Mouse (Mus musculus): Measurements from ENCODE around the gene Mark4. TPM values are rescaled to one million over a fixed set of nuclear protein-coding genes. Genes with fewer than 3 reads are reported as not detected.

Gene Mark4
- polyA plus RNA-seq, 1 experiment from 2014 or later, result 13.5 TPM

DNA sequence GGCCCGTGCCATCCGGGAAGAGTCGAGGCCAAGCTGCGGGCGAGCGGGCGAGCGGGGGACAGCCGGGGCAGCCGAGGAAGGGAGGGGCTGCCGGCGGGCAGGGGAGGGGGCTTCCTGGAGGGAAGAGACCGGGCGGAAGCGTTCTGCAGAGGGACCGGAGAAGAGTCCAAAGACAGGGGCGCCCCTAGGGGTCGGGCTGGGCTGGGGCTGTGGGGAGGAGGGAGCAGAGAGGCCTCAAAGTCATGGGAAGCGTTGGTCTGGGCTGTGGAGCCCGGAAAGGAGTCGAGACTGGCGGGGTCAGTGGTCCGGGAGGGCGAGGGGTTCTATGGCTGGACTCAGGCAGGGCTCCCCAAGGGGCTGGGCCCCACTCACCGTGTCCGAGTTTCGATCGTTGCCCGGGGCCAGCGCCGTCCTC, 542 bp downstream of the Mark4 start:
- ATAC-seq (ENCODE audit: insufficient number of reproducible peaks, insufficient read depth, low FRiP score, low TSS enrichment, low read depth), result peak; percentile 50
- Histone ChIP-seq H3K4me2 (peak overlapping the region; percentile 97), H3K9ac (replicated peaks) (peak overlapping the region; percentile 92), H3K9me3 (no peaks in the 10 kb centered on the region), H3K4me1 (replicated peaks) (peaks cover 28% of the 10 kb centered on the region), H3K27me3 (no peaks in the 10 kb centered on the region), H3K27ac (peak overlapping the region; percentile 75), H3K4me3 (replicated peaks) (peak overlapping the region; percentile 91), H3K36me3 (peaks cover 30% of the 10 kb centered on the region)
- under 1% methylated on average over 31 of the region's 31 CpGs for WGBS

DNA sequence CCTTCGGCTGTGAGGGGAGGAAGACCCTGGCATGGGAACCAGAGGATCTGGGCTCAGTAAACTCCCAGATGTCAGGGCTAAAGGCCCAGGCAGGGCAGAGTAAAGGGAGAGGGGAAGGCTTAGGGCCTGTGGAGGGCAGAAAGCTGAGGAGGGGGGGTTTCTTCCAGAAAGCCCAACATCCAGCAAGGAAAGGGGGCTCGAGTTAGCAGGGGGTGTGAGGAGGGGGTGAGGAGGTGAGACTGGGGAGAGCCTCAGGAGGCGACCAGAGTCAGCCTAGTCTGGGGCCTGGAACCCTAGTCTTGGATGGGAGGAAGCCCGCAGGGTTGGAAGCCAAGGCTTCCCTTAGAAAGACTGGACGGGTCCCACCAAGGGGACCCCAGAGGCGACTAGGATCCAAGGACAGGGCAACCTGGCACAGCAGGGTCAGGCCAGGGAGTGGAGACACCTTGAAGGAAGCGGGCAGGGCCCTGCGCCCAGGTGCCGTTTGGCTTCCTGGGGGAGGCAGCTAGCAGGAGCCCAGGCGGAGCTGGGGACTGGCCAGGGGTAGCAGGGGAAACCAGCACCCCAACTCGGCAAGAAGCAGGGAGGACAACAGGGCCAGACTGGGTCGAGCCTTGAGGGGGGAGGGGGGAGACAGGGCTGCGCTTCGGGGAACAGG, 1.1 kb downstream of the Mark4 start:
- peak overlapping the region; percentile 75 for H3K27ac ChIP-seq
- H3K4me3 ChIP-seq (replicated peaks), result peak overlapping the region; percentile 91
- no peaks in the 10 kb centered on the region for H3K27me3 ChIP-seq
- ATAC-seq (ENCODE audit: insufficient number of reproducible peaks, insufficient read depth, low FRiP score, low TSS enrichment, low read depth), result peak; percentile 1; the same call in 1 of the 2 replicates
- no peaks in the 10 kb centered on the region for H3K9me3 ChIP-seq
- peak overlapping the region; percentile 97 for H3K4me2 ChIP-seq
- H3K36me3 ChIP-seq, result peaks cover 31% of the 10 kb centered on the region
- H3K4me1 ChIP-seq (replicated peaks), result peaks cover 23% of the 10 kb centered on the region
- peak overlapping the region; percentile 92 for H3K9ac ChIP-seq (replicated peaks)
- 8% methylated on average over 14 of the region's 14 CpGs for WGBS

DNA sequence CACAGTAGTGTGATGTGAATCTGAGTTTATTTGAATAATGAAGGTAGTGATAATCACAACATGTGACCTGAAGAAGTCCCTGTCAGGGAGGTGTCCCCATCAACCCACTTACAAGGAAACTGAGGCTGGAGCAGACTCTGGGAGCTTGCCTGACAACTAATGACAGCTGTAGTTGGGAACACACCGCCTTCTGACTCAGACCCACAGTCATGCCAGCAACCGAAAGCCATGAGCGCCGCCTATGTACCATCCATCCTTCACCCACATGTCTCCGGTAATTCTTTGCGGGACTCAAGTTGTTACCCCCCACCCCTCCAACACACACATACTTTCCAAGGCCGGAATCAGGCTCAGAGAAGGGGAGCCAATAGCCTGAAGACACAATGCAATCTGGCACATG, 2.0 kb downstream of the Mark4 start:
- Histone ChIP-seq H3K4me2 (peak overlapping the region; percentile 97), H3K27me3 (no peaks in the 10 kb centered on the region), H3K27ac (no peak overlapping the region), H3K9me3 (no peaks in the 10 kb centered on the region), H3K4me3 (replicated peaks) (peak overlapping the region; percentile 91), H3K9ac (replicated peaks) (0 out of 2 replicates have a peak overlapping the region, but pooled peaks have one; percentile 92), H3K36me3 (peaks cover 41% of the 10 kb centered on the region), H3K4me1 (replicated peaks) (peaks cover 16% of the 10 kb centered on the region)
- WGBS, result 97% methylated on average over 7 of the region's 7 CpGs
- ATAC-seq (ENCODE audit: insufficient number of reproducible peaks, insufficient read depth, low FRiP score, low TSS enrichment, low read depth), result no peak

DNA sequence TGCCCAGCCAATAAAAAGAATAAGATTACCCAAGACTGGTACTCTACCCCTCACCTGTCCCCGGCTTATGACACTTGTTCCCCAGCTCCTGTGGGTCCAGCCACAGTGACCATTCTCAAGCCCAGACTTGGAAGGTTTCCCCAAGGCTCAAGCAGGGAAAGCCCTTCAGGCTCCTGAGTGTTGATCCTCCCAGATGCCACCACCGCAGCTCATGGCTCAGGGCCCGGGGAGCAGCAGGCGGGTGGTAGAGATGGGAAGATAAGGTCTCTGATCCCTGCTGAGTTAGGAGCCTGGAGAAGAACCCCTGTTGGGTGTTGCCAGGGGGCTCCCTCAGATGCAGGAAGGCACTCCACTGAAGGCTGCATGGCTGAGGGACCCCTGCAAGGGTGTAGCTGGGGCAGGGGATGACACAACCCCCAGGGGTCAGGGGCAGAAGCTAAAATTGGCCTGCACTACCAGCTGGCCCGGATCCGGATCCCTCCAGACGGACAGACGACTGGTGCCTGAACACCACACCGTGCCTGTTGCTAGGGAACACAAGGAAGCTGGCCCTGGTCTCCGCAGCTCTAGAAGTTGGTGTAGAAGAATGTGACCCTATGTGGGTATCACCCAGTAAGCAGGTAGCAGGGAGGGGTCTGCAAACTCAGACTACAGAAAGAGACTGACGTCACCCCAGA, 2.7 kb downstream of the Mark4 start:
- H3K4me1 ChIP-seq (replicated peaks), result peaks cover 16% of the 10 kb centered on the region
- peaks cover 47% of the 10 kb centered on the region for H3K36me3 ChIP-seq
- H3K9me3 ChIP-seq, result no peaks in the 10 kb centered on the region
- H3K27me3 ChIP-seq, result no peaks in the 10 kb centered on the region
- no peak overlapping the region for H3K27ac ChIP-seq
- no peak for ATAC-seq (ENCODE audit: insufficient number of reproducible peaks, insufficient read depth, low FRiP score, low TSS enrichment, low read depth)
- no peak overlapping the region for H3K9ac ChIP-seq (replicated peaks)
- 83% methylated on average over 11 of the region's 11 CpGs for WGBS
- peak overlapping the region; percentile 97; the same call in 1 of the 2 replicates for H3K4me2 ChIP-seq
- H3K4me3 ChIP-seq (replicated peaks), result no peak overlapping the region; the same call in 1 of the 2 replicates

DNA sequence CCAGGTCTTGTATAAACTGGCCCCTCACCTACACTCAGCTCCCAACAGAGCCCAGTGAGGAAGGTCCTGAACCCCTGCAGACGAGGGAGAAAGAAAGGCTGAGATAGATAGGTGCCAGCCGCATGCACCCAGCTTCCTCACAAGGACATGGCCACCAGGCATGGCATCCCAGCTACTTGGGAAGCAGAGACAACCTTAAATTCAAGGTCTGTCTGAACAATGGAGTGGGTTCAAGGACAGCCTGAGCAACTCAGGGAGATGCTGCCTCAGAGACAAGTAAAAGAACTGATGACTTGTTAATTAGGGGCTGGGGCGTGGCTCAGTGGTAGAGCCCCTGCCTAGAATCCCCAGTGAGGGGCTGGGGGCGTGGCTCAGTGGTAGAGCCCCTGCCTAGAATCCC, 3.4 kb downstream of the Mark4 start:
- no peak overlapping the region for H3K4me2 ChIP-seq
- WGBS, result 87% methylated on average over 4 of the region's 4 CpGs
- no peaks in the 10 kb centered on the region for H3K27me3 ChIP-seq
- peaks cover 16% of the 10 kb centered on the region for H3K4me1 ChIP-seq (replicated peaks)
- ATAC-seq (ENCODE audit: insufficient number of reproducible peaks, insufficient read depth, low FRiP score, low TSS enrichment, low read depth), result no peak
- no peaks in the 10 kb centered on the region for H3K9me3 ChIP-seq
- peaks cover 55% of the 10 kb centered on the region for H3K36me3 ChIP-seq
- no peak overlapping the region for H3K4me3 ChIP-seq (replicated peaks)
- no peak overlapping the region for H3K9ac ChIP-seq (replicated peaks)
- no peak overlapping the region for H3K27ac ChIP-seq

DNA sequence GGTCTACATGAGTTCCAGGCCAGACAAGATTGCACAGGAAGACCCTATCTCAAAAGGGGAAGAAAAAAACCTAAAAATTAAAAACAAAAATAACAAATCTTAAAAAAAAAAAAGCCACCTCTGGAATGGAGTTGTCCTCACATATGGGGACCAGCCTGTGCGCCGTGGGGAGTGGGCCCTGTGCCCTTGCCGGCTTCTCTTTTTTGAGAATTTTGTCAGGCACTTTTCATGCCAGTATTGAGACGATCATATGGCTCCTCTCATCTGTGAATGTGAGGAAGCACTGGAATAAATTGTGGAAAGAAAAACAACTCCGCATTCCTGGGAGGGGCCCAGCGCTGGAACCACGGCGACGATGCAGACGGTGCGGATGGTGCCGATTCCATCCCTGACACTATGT, 9.5 kb downstream of the Mark4 start:
- WGBS, result 92% methylated on average over 12 of the region's 12 CpGs
- no peaks in the 10 kb centered on the region for H3K4me1 ChIP-seq (replicated peaks)
- no peak overlapping the region for H3K4me3 ChIP-seq (replicated peaks)
- ATAC-seq (ENCODE audit: insufficient number of reproducible peaks, insufficient read depth, low FRiP score, low TSS enrichment, low read depth), result no peak
- H3K9ac ChIP-seq (replicated peaks), result no peak overlapping the region
- peaks cover 88% of the 10 kb centered on the region for H3K36me3 ChIP-seq
- no peaks in the 10 kb centered on the region for H3K9me3 ChIP-seq
- no peak overlapping the region for H3K4me2 ChIP-seq
- H3K27ac ChIP-seq, result no peak overlapping the region
- no peaks in the 10 kb centered on the region for H3K27me3 ChIP-seq

DNA sequence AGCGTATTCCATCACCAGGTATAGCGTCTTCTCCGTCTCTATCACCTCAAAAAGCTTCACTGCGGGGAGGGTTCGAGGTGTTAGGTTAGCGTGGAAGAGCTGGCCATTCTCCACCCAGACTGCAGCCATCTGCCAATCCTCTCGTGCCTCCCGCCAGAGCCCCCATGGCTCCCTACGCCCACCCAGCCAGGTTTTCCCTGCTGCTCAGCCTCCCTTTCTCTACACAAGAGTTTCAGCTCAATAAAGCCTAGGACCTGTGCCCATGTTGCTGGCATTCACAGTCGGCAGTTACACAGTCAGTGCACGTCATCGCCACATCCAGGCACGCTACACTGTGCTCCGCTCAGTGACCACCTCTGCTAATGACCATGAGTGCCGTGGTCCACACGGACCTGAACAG, 10.9 kb downstream of the Mark4 start:
- Histone ChIP-seq H3K4me1 (replicated peaks) (no peaks in the 10 kb centered on the region), H3K27ac (no peak overlapping the region), H3K4me3 (replicated peaks) (no peak overlapping the region), H3K9ac (replicated peaks) (no peak overlapping the region), H3K4me2 (no peak overlapping the region), H3K36me3 (peaks cover 93% of the 10 kb centered on the region), H3K27me3 (no peaks in the 10 kb centered on the region), H3K9me3 (no peaks in the 10 kb centered on the region)
- ATAC-seq (ENCODE audit: insufficient number of reproducible peaks, insufficient read depth, low FRiP score, low TSS enrichment, low read depth), result no peak
- WGBS, result 93% methylated on average over 16 of the region's 16 CpGs

DNA sequence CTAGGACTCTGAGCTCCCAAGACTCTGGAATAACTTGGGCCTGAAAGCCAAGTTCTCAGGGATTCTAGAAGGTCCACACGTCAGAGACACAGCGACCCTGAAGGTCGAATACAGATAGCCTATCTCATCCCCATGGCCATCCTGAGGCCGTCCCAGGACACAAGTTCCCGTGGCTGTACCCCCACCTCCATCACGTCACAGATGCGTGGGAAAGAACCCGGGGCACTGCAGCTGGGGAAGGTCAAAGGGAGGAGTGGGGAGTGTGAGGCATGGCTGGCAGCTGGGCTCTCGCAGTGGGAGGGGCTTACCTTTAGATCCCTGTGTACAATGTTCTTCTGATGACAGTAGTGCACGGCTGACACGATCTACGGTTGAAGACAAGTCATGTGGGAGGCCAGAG, 13.8 kb downstream of the Mark4 start:
- Histone ChIP-seq H3K4me3 (replicated peaks) (no peak overlapping the region), H3K27ac (no peak overlapping the region), H3K9me3 (no peaks in the 10 kb centered on the region), H3K9ac (replicated peaks) (no peak overlapping the region), H3K27me3 (no peaks in the 10 kb centered on the region), H3K36me3 (peaks cover 94% of the 10 kb centered on the region), H3K4me2 (no peak overlapping the region), H3K4me1 (replicated peaks) (no peaks in the 10 kb centered on the region)
- WGBS, result 86% methylated on average over 12 of the region's 12 CpGs
- no peak for ATAC-seq (ENCODE audit: insufficient number of reproducible peaks, insufficient read depth, low FRiP score, low TSS enrichment, low read depth)

DNA sequence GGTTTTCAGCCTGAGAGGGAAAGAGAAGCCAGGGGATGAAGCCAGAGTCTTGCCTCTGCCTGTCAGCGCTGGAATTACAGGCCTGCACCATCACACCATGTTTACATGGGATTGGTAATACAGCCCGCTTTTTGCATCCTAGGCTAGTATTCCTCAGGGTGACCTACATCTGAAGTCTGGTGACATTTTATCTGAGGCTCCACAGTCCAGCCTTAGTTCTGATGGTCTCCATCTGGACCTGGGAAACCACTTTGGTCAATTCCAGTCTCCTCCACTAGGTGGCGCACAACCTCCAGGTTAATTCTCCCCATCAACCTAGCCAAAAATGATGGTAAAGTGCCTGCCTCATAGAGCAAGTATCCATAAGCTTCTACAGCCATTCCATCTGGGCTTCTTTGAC, 15.3 kb downstream of the Mark4 start:
- Histone ChIP-seq H3K27me3 (no peaks in the 10 kb centered on the region), H3K9ac (replicated peaks) (no peak overlapping the region), H3K27ac (no peak overlapping the region), H3K9me3 (no peaks in the 10 kb centered on the region), H3K36me3 (peaks cover 90% of the 10 kb centered on the region), H3K4me1 (replicated peaks) (no peaks in the 10 kb centered on the region), H3K4me3 (replicated peaks) (no peak overlapping the region), H3K4me2 (no peak overlapping the region)
- no peak for ATAC-seq (ENCODE audit: insufficient number of reproducible peaks, insufficient read depth, low FRiP score, low TSS enrichment, low read depth)
- WGBS, result 41% methylated on average over 3 of the region's 3 CpGs

DNA sequence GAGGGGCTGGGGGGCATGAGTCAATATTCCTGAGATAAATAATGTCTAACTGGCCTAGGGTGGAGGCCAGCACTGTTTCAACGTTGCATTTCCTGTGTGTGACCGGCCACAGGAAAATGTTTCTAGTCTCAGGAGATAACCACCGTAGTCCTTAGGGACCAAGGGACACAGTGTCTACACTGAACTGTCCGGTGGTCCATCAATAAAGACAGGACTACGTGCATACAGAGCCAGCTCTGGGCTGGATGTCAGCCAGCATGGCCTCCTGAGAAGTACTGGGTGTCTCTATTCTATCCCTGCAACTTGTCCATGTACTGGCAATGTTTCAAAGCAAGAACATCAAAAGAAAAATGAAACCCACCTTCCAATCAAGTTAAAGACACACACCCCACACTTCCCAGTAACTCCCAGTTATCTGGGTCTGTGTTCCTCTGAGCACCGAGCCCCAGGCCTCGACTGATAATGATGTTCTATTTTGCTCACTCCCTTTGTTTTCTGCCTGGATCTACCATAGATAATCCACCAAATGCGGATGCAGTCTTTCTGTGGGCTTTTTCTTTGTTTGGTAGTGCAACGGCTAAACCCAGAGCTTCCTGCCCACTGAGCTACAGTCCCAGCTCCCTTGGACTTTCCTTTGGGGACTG, 17.1 kb downstream of the Mark4 start:
- Histone ChIP-seq H3K9me3 (no peaks in the 10 kb centered on the region), H3K27ac (no peak overlapping the region), H3K4me1 (replicated peaks) (no peaks in the 10 kb centered on the region), H3K36me3 (peaks cover 90% of the 10 kb centered on the region), H3K27me3 (no peaks in the 10 kb centered on the region), H3K9ac (replicated peaks) (no peak overlapping the region), H3K4me3 (replicated peaks) (no peak overlapping the region), H3K4me2 (no peak overlapping the region)
- 92% methylated on average over 9 of the region's 9 CpGs for WGBS
- ATAC-seq (ENCODE audit: insufficient number of reproducible peaks, insufficient read depth, low FRiP score, low TSS enrichment, low read depth), result no peak

DNA sequence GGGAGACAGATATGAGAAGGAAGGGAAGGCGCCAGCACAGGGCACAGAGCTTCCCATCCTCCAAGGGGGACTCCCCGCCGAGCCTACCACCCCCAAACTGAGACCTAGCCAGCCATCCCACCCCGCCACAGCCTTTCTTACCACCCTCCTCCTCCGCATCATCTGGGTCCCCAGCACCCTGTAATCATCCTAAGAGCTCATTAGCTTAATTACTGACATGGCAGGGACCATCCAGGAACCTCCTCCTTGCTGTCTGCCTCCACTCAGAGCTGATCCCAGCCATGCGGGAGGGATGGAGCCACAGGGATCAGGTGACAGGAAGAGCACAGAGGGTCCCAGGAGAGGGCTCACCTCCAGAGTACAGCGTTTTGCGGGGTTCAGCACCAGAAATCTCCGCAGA, 21.6 kb downstream of the Mark4 start:
- Histone ChIP-seq H3K4me3 (replicated peaks) (no peak overlapping the region), H3K9ac (replicated peaks) (no peak overlapping the region), H3K4me2 (no peak overlapping the region), H3K4me1 (replicated peaks) (no peaks in the 10 kb centered on the region), H3K27me3 (no peaks in the 10 kb centered on the region), H3K9me3 (peaks cover 8% of the 10 kb centered on the region; the same call in 1 of the 2 replicates), H3K27ac (no peak overlapping the region), H3K36me3 (peaks cover 96% of the 10 kb centered on the region)
- no peak for ATAC-seq (ENCODE audit: insufficient number of reproducible peaks, insufficient read depth, low FRiP score, low TSS enrichment, low read depth)
- 80% methylated on average over 9 of the region's 9 CpGs for WGBS
